Mouse (Mus musculus): ENCODE data around the gene Rab3il1.

DNA sequence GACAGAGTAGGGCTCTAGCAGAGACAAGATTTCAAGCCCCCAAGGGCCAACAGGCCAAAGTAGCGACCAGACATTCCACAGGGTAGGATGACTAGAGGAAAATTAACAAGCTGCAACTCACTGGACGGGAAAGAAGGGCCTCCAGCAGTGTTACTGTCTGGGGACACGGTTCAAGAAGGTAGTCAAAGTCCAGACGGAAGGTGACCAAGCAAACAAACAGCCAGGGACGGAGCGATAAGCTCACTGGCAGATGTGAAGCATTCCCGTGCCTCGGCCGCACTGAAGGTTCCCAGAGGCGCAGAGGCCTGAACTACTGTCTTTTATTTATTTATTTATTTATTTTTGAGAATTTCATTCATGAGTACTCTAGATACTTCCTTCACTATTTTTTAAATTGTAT lies 24.4 kb upstream of the Rab3il1 start:
- TF ChIP-seq CTCF (IDR thresholded peaks at IDR 0.05; ENCODE audit: insufficient read depth, low read length): no peak
- TF ChIP-seq POLR2A (IDR thresholded peaks at IDR 0.05; ENCODE audit: borderline replicate concordance, extremely low read depth, low read depth, low read length): no peak
